Mouse (Mus musculus): ENCODE measurements around the gene Rab3il1.

DNA sequence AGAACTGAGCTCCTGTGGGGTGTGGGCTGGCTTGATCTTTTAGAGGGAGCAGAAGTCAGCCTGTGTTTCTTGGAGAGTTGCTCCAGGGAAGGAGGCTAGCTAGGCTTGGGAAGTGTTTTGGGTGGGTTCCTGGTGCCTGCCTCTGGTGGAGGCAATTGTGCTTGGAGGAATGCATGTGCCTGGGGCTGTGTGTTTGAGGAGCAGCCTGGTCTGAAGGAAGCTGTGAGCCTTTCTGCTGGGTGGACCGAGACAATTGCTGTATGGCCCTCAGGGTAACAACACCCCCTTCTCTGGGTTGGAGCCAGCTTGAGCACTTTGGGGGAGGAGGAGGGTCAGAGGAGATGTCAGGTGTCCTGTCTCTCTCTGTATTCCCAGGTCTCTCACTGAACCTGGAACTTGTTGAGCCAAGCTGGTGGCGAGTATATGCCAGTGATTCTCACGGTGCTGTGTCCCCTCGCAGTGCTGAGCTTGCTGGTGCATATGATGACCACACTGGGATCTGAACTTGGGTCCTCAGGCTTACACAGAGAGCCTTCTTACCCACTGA lies 17.8 kb downstream of the Rab3il1 start:
- TF ChIP-seq GATA1 (IDR thresholded peaks at IDR 0.05; ENCODE audit: low read length) (no peak), TAL1 (IDR thresholded peaks at IDR 0.05; ENCODE audit: low read length) (no peak)

Data from erythroblast, embryonic 14.5 days (primary cell).